Mouse (Mus musculus) layer of hippocampus, adult 2 months (tissue): ENCODE measurements around the gene Hsd17b3. TPM values are rescaled to one million over a fixed set of nuclear protein-coding genes. Genes with fewer than 3 reads are reported as not detected.

Source experiments
- DNase-seq, 2 experiments: peaks; one replicate each; pipeline ENCODE4 v3.0.0; 2022; ENCODE audit warnings: low spot score in 2 of 2
- H3K27ac ChIP-seq: fragments of 200-600 bp; 2 replicates; pipeline ENCODE4 v1.8.1; 2022
- H3K4me3 ChIP-seq: fragments of 200-600 bp; 2 replicates; pipeline ENCODE4 v1.8.1; 2022; ENCODE audit warnings: mild to moderate bottlenecking
- CTCF ChIP-seq: fragments of 200-600 bp; conservative IDR thresholded peaks from 2 replicates; pipeline ENCODE4 v1.8.1; 2022; ENCODE audit warnings: antibody characterized with exemption, mild to moderate bottlenecking, moderate library complexity
- long read RNA-seq, 2 experiments: library from polyadenylated mRNA; stranded (forward); transcript quantifications; one replicate each; pipeline ENCODE4 v2.0.0; 2021; ENCODE audit warnings: borderline mapping rate in 2 of 2
- total RNA-seq, 2 experiments: library from RNA; stranded (reverse); gene quantifications; 2 replicates each; pipeline ENCODE4 v1.2.3; 2021

The Hsd17b3 gene
- not detected for total RNA-seq
- long read RNA-seq, experiment 1: 0 reads
- long read RNA-seq, experiment 2: 0 reads

GRCm38 (mm10) chr13:64089130-64089529, at the start of gene Hsd17b3:
Hsd17b3 (minus strand) TSS chr13:64089230.
- Histone ChIP-seq H3K27ac (no peak within 1 kb of the TSS), H3K4me3 (no peak within 1 kb of the TSS)
- no peak for DNase-seq
- no peak for TF ChIP-seq CTCF

- TF ChIP-seq CTCF: peak; percentile 58
- peak overlapping the region; percentile 56 for H3K4me3 ChIP-seq
- peak overlapping the region; percentile 64 for H3K27ac ChIP-seq
- DNase-seq: peak; percentile 5 to 31
Measured at GRCm38 (mm10) chr13:64129616-64130375, 40.8 kb upstream of the Hsd17b3 start.

- peak within 1 kb of the TSS; percentile 64 for H3K27ac ChIP-seq
- H3K4me3 ChIP-seq: peak within 1 kb of the TSS; percentile 56
- no peak for DNase-seq
- TF ChIP-seq CTCF: no peak
Measured at GRCm38 (mm10) chr13:64128858-64129615, 40.0 kb upstream of the Hsd17b3 start, which contains the start of gene Slc35d2. Slc35d2 (minus strand) TSS chr13:64129368.

- no peak overlapping the region for H3K4me3 ChIP-seq
- no peak for TF ChIP-seq CTCF
- DNase-seq: no peak
Measured at GRCm38 (mm10) chr13:64126316-64126715, 37.3 kb upstream of the Hsd17b3 start.

DNA sequence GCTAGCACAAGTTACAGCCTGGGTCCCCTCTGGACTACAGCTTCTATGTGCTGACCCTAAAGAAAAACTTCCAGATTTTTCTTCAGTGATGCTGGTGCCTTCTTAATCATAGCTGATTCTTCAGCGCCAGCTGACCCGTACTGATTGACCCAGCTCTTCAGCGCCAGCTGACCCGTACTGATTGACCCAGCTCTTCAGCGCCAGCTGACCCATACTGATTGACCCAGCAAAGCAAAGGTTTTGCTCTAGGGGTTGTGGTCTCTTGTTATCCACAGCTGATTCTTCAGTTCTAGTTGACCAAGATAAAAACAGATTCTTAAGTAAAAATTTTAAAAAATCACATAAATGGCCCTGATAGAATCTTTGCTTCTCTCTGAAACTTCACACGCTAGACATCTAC, 35.9 kb upstream of the Hsd17b3 start:
- Histone ChIP-seq H3K4me3 (no peak overlapping the region), H3K27ac (no peak overlapping the region)
- TF ChIP-seq CTCF: no peak
- DNase-seq: no peak

More at GRCm38 (mm10) chr13:64126316-64126715, 37.3 kb upstream of the Hsd17b3 start:
- no peak overlapping the region for H3K27ac ChIP-seq

- no peak for TF ChIP-seq CTCF
- H3K4me3 ChIP-seq: no peak overlapping the region
- no peak for DNase-seq
- H3K27ac ChIP-seq: no peak overlapping the region
Measured at GRCm38 (mm10) chr13:64123491-64124188, 34.6 kb upstream of the Hsd17b3 start.

DNA sequence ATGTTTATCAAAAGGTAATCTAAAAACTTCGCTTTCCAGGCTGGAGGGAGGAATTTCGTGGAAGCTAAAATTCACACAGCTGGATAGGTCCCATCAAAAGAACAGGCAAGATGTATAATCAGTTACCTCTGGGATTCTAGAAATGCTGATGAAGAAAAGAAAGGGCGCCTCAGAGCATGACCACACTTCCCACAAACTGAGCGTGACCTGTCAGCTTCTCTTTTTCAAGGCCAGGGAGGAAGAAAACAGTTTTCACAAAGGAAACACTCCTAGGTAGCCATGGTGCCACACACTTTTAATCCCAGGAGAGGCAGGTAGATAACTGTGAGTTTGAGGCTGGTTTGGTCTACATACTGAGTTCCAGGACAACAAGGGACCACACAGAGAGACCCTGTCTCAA, 31.7 kb upstream of the Hsd17b3 start:
- DNase-seq: no peak
- Histone ChIP-seq H3K4me3 (no peak overlapping the region), H3K27ac (no peak overlapping the region)
- no peak for TF ChIP-seq CTCF

DNA sequence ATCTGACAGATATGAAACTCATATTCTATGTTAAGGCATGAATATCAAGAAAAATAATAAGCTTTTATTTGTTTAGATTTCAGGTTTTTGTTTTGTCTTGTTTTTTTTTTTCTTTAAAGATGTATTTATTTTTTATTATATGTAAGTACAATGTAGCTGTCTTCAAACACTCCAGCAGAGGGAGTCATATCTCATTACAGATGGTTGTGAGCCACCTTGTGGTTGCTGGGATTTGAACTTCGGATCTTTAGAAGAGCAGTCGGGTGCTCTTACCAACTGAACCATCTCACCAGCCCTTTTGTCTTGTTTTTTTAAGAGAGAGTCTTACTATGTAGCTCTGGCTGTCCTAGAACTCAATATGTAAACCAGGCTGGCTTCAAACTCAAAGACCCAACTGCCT, 28.4 kb upstream of the Hsd17b3 start:
- H3K27ac ChIP-seq: no peak overlapping the region
- TF ChIP-seq CTCF: peak; percentile 61
- no peak overlapping the region for H3K4me3 ChIP-seq
- no peak for DNase-seq

GRCm38 (mm10) chr13:64110421-64110820, 21.4 kb upstream of the Hsd17b3 start:
- no peak for TF ChIP-seq CTCF
- DNase-seq: no peak
- Histone ChIP-seq H3K27ac (no peak overlapping the region), H3K4me3 (no peak overlapping the region)

DNA sequence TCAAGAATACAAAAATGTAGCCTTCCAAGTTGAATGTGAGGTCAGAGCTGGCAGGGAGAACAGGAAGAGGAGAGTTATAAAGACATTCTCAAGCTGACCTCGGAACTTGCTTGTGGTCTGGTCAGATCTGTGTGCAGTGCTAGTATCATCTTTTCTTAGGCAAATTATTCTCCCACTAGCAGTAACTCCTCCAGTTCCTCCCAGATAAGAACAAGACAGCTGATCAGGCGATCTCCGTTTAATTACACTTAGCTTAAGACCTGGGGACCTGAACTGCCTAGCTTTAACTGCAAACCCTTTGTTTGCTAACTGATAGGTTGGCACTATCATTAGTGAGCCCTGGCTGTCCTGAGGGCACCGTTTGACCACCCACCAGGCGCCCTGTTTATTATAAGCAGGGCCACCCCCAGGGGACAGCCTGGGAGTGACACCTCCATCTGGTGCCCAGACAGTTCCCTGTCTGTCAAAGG, 19.4 kb upstream of the Hsd17b3 start:
- H3K27ac ChIP-seq: no peak overlapping the region
- DNase-seq: no peak
- no peak for TF ChIP-seq CTCF
- H3K4me3 ChIP-seq: no peak overlapping the region

GRCm38 (mm10) chr13:64107535-64107934, 18.5 kb upstream of the Hsd17b3 start:
- no peak for TF ChIP-seq CTCF
- DNase-seq: no peak
- Histone ChIP-seq H3K27ac (no peak overlapping the region), H3K4me3 (no peak overlapping the region)

GRCm38 (mm10) chr13:64107105-64107504, 18.1 kb upstream of the Hsd17b3 start:
- DNase-seq: no peak
- Histone ChIP-seq H3K4me3 (no peak overlapping the region), H3K27ac (no peak overlapping the region)
- TF ChIP-seq CTCF: no peak

DNA sequence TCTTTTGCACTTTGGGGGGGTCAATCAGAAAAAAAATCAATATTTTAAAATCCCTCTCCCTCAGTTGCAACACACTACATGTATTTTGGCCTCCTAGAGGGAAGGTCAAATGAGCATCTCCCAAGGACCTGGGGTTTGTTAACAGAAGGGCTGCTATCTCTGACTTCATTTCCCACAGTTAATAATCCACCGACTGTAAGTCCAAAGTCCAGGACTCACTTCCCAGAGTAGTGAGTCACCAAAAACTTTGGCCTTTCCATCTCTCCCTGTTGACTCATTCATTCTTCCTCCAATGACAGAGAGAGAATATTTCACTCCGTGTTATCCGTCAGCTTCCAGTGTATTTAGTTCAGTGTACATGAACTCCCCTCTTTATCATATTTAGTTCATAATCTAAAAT, 16.7 kb upstream of the Hsd17b3 start:
- no peak for TF ChIP-seq CTCF
- Histone ChIP-seq H3K4me3 (no peak overlapping the region), H3K27ac (no peak overlapping the region)
- DNase-seq: no peak
